Mouse (Mus musculus): ENCODE results near the gene Tomm40l.

- 0 out of 2 replicates have a peak, but pooled peaks have one; percentile 21 for TF ChIP-seq CTCF (IDR thresholded peaks at IDR 0.05; ENCODE audit: borderline replicate concordance, insufficient read depth, low read length)
- TF ChIP-seq POLR2A (IDR thresholded peaks at IDR 0.05; ENCODE audit: low read depth, low read length): peak; percentile 91
These were observed 24.6 kb upstream of the Tomm40l start for GRCm38 (mm10) chr1:171246709-171247452.

All from embryonic fibroblast, embryonic 13.5 days (primary cell).